Mouse (Mus musculus): ENCODE results near the gene Apoe. TPM values are rescaled to one million over a fixed set of nuclear protein-coding genes. Genes with fewer than 3 reads are reported as not detected.

The Apoe gene
- total RNA-seq, 1 experiment, result 683 TPM

- TF ChIP-seq CHD2 (IDR thresholded peaks at IDR 0.05; ENCODE audit: low read depth, low read length) (no peak), HCFC1 (IDR thresholded peaks at IDR 0.05; ENCODE audit: borderline replicate concordance, insufficient read depth, low read length) (no peak)
- peaks cover 26% of the 10 kb centered on the region for H3K36me3 ChIP-seq (ENCODE audit: control insufficient read depth, insufficient read depth, low read length, poor library complexity, severe bottlenecking)
- no peaks in the 10 kb centered on the region for H3K9me3 ChIP-seq (ENCODE audit: control insufficient read depth, insufficient read depth, low read depth, low read length)
- no peak for DNase-seq (ENCODE audit: low read depth, low spot score)
- no peak overlapping the region for H3K27ac ChIP-seq (ENCODE audit: insufficient read depth, low read depth, low read length, poor library complexity, severe bottlenecking)
- H3K9ac ChIP-seq (ENCODE audit: insufficient read depth, low read depth, low read length, poor library complexity, severe bottlenecking), result no peak overlapping the region
- peaks cover 0 to 16% of the 10 kb centered on the region in 2 experiments; a peak in 1 of 4 replicates for H3K4me1 ChIP-seq (ENCODE audit: control insufficient read depth in 2 of 2, insufficient read depth in 2 of 2, low read length in 2 of 2, poor library complexity in 1 of 2)
- in situ Hi-C loops (cut with MboI; ENCODE audit: low sequenced_read_pairs in 2 of 2, unreplicated experiment in 2 of 2), result no loop called here
- no peak overlapping the region for H3K4me3 ChIP-seq (ENCODE audit: insufficient read depth in 1 of 2, low read depth in 1 of 2, low read length in 2 of 2, poor library complexity in 1 of 2, severe bottlenecking in 1 of 2)
These were observed 20.2 kb upstream of the Apoe start for GRCm38 (mm10) chr7:19719200-19719599.

GRCm38 (mm10) chr7:19718297-19718952 lies 19.4 kb upstream of the Apoe start:
- H3K36me3 ChIP-seq (ENCODE audit: control insufficient read depth, insufficient read depth, low read length, poor library complexity, severe bottlenecking), result peaks cover 28% of the 10 kb centered on the region
- TF ChIP-seq CHD2 (IDR thresholded peaks at IDR 0.05; ENCODE audit: low read depth, low read length), result no peak
- TF ChIP-seq MAFK (IDR thresholded peaks at IDR 0.05; ENCODE audit: insufficient read depth, low read depth, low read length), result peak; percentile 76
- DNase-seq (ENCODE audit: low read depth, low spot score), result no peak
- no peaks in the 10 kb centered on the region for H3K9me3 ChIP-seq (ENCODE audit: control insufficient read depth, insufficient read depth, low read depth, low read length)
- H3K4me3 ChIP-seq (ENCODE audit: insufficient read depth in 1 of 2, low read depth in 1 of 2, low read length in 2 of 2, poor library complexity in 1 of 2, severe bottlenecking in 1 of 2), result no peak overlapping the region
- no peak overlapping the region for H3K9ac ChIP-seq (ENCODE audit: insufficient read depth, low read depth, low read length, poor library complexity, severe bottlenecking)
- in situ Hi-C loops (cut with MboI; ENCODE audit: low sequenced_read_pairs in 2 of 2, unreplicated experiment in 2 of 2), result no loop called here
- no peak overlapping the region for H3K27ac ChIP-seq (ENCODE audit: insufficient read depth, low read depth, low read length, poor library complexity, severe bottlenecking)
- H3K4me1 ChIP-seq (ENCODE audit: control insufficient read depth in 2 of 2, insufficient read depth in 2 of 2, low read length in 2 of 2, poor library complexity in 1 of 2), result peaks cover 0 to 20% of the 10 kb centered on the region in 2 experiments; a peak in 1 of 4 replicates

GRCm38 (mm10) chr7:19717346-19717745 lies 18.4 kb upstream of the Apoe start:
- Histone ChIP-seq H3K4me1 (ENCODE audit: control insufficient read depth in 2 of 2, insufficient read depth in 2 of 2, low read length in 2 of 2, poor library complexity in 1 of 2) (peaks cover 0 to 15% of the 10 kb centered on the region in 2 experiments; a peak in 1 of 4 replicates), H3K9me3 (ENCODE audit: control insufficient read depth, insufficient read depth, low read depth, low read length) (no peaks in the 10 kb centered on the region), H3K27ac (ENCODE audit: insufficient read depth, low read depth, low read length, poor library complexity, severe bottlenecking) (no peak overlapping the region), H3K36me3 (ENCODE audit: control insufficient read depth, insufficient read depth, low read length, poor library complexity, severe bottlenecking) (peaks cover 30% of the 10 kb centered on the region), H3K4me3 (ENCODE audit: insufficient read depth in 1 of 2, low read depth in 1 of 2, low read length in 2 of 2, poor library complexity in 1 of 2, severe bottlenecking in 1 of 2) (no peak overlapping the region), H3K9ac (ENCODE audit: insufficient read depth, low read depth, low read length, poor library complexity, severe bottlenecking) (no peak overlapping the region)
- no peak for DNase-seq (ENCODE audit: low read depth, low spot score)
- in situ Hi-C loops (cut with MboI; ENCODE audit: low sequenced_read_pairs in 2 of 2, unreplicated experiment in 2 of 2), result no loop called here
- TF ChIP-seq CHD2 (IDR thresholded peaks at IDR 0.05; ENCODE audit: low read depth, low read length) (no peak), ZNF384 (IDR thresholded peaks at IDR 0.05; ENCODE audit: low read depth, low read length) (no peak), ZC3H11A (IDR thresholded peaks at IDR 0.05; ENCODE audit: borderline replicate concordance, low read depth, low read length) (no peak), MAFK (IDR thresholded peaks at IDR 0.05; ENCODE audit: insufficient read depth, low read depth, low read length) (no peak), HCFC1 (IDR thresholded peaks at IDR 0.05; ENCODE audit: borderline replicate concordance, insufficient read depth, low read length) (no peak)

- H3K4me3 ChIP-seq (ENCODE audit: insufficient read depth in 1 of 2, low read depth in 1 of 2, low read length in 2 of 2, poor library complexity in 1 of 2, severe bottlenecking in 1 of 2), result peak overlapping the region in 1 of 2 experiments; percentile 81; a peak in 2 of 4 replicates
- peak overlapping the region; percentile 14; the same call in 1 of the 2 replicates for H3K27ac ChIP-seq (ENCODE audit: insufficient read depth, low read depth, low read length, poor library complexity, severe bottlenecking)
- H3K9me3 ChIP-seq (ENCODE audit: control insufficient read depth, insufficient read depth, low read depth, low read length), result no peaks in the 10 kb centered on the region
- H3K4me1 ChIP-seq (ENCODE audit: control insufficient read depth in 2 of 2, insufficient read depth in 2 of 2, low read length in 2 of 2, poor library complexity in 1 of 2), result peaks cover 0 to 15% of the 10 kb centered on the region in 2 experiments; a peak in 1 of 4 replicates
- in situ Hi-C loops (cut with MboI; ENCODE audit: low sequenced_read_pairs in 2 of 2, unreplicated experiment in 2 of 2), result no loop called here
- no peak for TF ChIP-seq HCFC1 (IDR thresholded peaks at IDR 0.05; ENCODE audit: borderline replicate concordance, insufficient read depth, low read length)
- TF ChIP-seq ZC3H11A (IDR thresholded peaks at IDR 0.05; ENCODE audit: borderline replicate concordance, low read depth, low read length), result no peak
- no peak for TF ChIP-seq CHD2 (IDR thresholded peaks at IDR 0.05; ENCODE audit: low read depth, low read length)
- TF ChIP-seq MAFK (IDR thresholded peaks at IDR 0.05; ENCODE audit: insufficient read depth, low read depth, low read length), result no peak
- no peak for TF ChIP-seq ZNF384 (IDR thresholded peaks at IDR 0.05; ENCODE audit: low read depth, low read length)
- DNase-seq (ENCODE audit: low read depth, low spot score), result no peak
- H3K9ac ChIP-seq (ENCODE audit: insufficient read depth, low read depth, low read length, poor library complexity, severe bottlenecking), result no peak overlapping the region; the same call in 1 of the 2 replicates
- peaks cover 35% of the 10 kb centered on the region for H3K36me3 ChIP-seq (ENCODE audit: control insufficient read depth, insufficient read depth, low read length, poor library complexity, severe bottlenecking)
These were observed 17.8 kb upstream of the Apoe start for GRCm38 (mm10) chr7:19716822-19717221.
